Mouse (Mus musculus) v-Abl transformed pro-B cells (cell line): Measurements from ENCODE around the gene Aff3.

Experiments used
- in situ Hi-C, 2 experiments: fragments of 400-800 bp; cut with MboI; formaldehyde crosslinking; loops; one replicate each; pipeline ENCODE4 v1.15.1; 2025; ENCODE audit not compliant: unreplicated experiment in 2 of 2

The Aff3 gene

GRCm38 (mm10) chr1:38606741-38607140, 58.0 kb downstream of the Aff3 start:
- in situ Hi-C loops: no loop called here

GRCm38 (mm10) chr1:38605426-38605825, 59.3 kb downstream of the Aff3 start:
- in situ Hi-C loops: no loop called here

- in situ Hi-C loops: no loop called here
These were observed 60.1 kb downstream of the Aff3 start for GRCm38 (mm10) chr1:38604611-38605010.

GRCm38 (mm10) chr1:38601802-38602508, 62.8 kb downstream of the Aff3 start:
- in situ Hi-C loops: no loop called here

- in situ Hi-C loops: loop anchor here in 1 of 2 experiments (25.0 kb wide), 1 partner anchor 167 kb away; no protein-coding TSS in a partner anchor
These were observed 69.4 kb downstream of the Aff3 start for GRCm38 (mm10) chr1:38595311-38595710.

- in situ Hi-C loops: loop anchor here in 1 of 2 experiments (25.0 kb wide), 1 partner anchor 168 kb away; no protein-coding TSS in a partner anchor
These were observed 70.0 kb downstream of the Aff3 start for GRCm38 (mm10) chr1:38594766-38595165.

GRCm38 (mm10) chr1:38591194-38591593, 73.6 kb downstream of the Aff3 start:
- in situ Hi-C loops: loop anchor here in 1 of 2 experiments (25.0 kb wide), 1 partner anchor 171 kb away; no protein-coding TSS in a partner anchor

GRCm38 (mm10) chr1:38588741-38589140, 76.0 kb downstream of the Aff3 start:
- in situ Hi-C loops: loop anchor here in 1 of 2 experiments (25.0 kb wide), 1 partner anchor 174 kb away; no protein-coding TSS in a partner anchor

GRCm38 (mm10) chr1:38582328-38582727, 82.4 kb downstream of the Aff3 start:
- in situ Hi-C loops: loop anchor here in 1 of 2 experiments (25.0 kb wide), 1 partner anchor 180 kb away; no protein-coding TSS in a partner anchor

GRCm38 (mm10) chr1:38580572-38580971, 84.2 kb downstream of the Aff3 start:
- in situ Hi-C loops: loop anchor here in 1 of 2 experiments (25.0 kb wide), 1 partner anchor 182 kb away; no protein-coding TSS in a partner anchor

- in situ Hi-C loops: loop anchor here in 1 of 2 experiments (25.0 kb wide), 1 partner anchor 184 kb away; no protein-coding TSS in a partner anchor
These were observed 86.4 kb downstream of the Aff3 start for GRCm38 (mm10) chr1:38578339-38578738.

- in situ Hi-C loops: no loop called here
These were observed 97.0 kb downstream of the Aff3 start for GRCm38 (mm10) chr1:38567791-38568190.

- in situ Hi-C loops: no loop called here
These were observed 98.6 kb downstream of the Aff3 start for GRCm38 (mm10) chr1:38566101-38566678.

GRCm38 (mm10) chr1:38565295-38565777, 99.4 kb downstream of the Aff3 start:
- in situ Hi-C loops: no loop called here

GRCm38 (mm10) chr1:38562397-38563199, 102.2 kb downstream of the Aff3 start:
- in situ Hi-C loops: no loop called here

- in situ Hi-C loops: no loop called here
These were observed 103.4 kb downstream of the Aff3 start for GRCm38 (mm10) chr1:38561331-38561730.

GRCm38 (mm10) chr1:38560666-38561065, 104.1 kb downstream of the Aff3 start:
- in situ Hi-C loops: no loop called here

GRCm38 (mm10) chr1:38557615-38558014, 107.1 kb downstream of the Aff3 start:
- in situ Hi-C loops: no loop called here

- in situ Hi-C loops: no loop called here
These were observed 110.2 kb downstream of the Aff3 start for GRCm38 (mm10) chr1:38554546-38554945.

- in situ Hi-C loops: no loop called here
These were observed 111.7 kb downstream of the Aff3 start for GRCm38 (mm10) chr1:38553090-38553489.

GRCm38 (mm10) chr1:38550579-38550978, 114.2 kb downstream of the Aff3 start:
- in situ Hi-C loops: no loop called here
